Mouse (Mus musculus): ENCODE measurements around the gene Abcg8. TPM values are rescaled to one million over a fixed set of nuclear protein-coding genes. Genes with fewer than 3 reads are reported as not detected.

Abcg8 gene
- total RNA-seq, 2 experiments from 2014 or later = 0.10 TPM

Other genes starting within 250 kb of the Abcg8 start
- 10 to 100 TPM; 12.2 to 15.0 TPM for gene Thada, start 210.1 kb upstream of the Abcg8 start, total RNA-seq (2021)
- 10 to 100 TPM; 11.7 to 18.0 TPM for gene Plekhh2, start 164.4 kb upstream of the Abcg8 start, total RNA-seq (2021)
- 1 to 10 TPM; 6.8 TPM for gene Dync2li1, start 49.8 kb upstream of the Abcg8 start, total RNA-seq (2021)
- not detected for gene Abcg5, start 6.7 kb downstream of the Abcg8 start, total RNA-seq (2021)
- 10 to 100 TPM; 56.8 to 61.6 TPM for gene Lrpprc, start 114.5 kb downstream of the Abcg8 start, total RNA-seq (2021)

Measured in gastrocnemius, postnatal 4 days (tissue).